Mouse (Mus musculus) neural tube, embryonic 11.5 days (tissue): ENCODE measurements around the gene Plekha6. TPM values are rescaled to one million over a fixed set of nuclear protein-coding genes. Genes with fewer than 3 reads are reported as not detected.

Experiments used
- ATAC-seq: fragments of 200-750 bp; cut with Nextera tagmentation; 2 replicates; pipeline ENCODE4 v1.8.0; 2017; ENCODE audit warnings: moderate number of reproducible peaks, mild to moderate bottlenecking, moderate TSS enrichment, moderate library complexity; ENCODE audit not compliant: insufficient read depth, low FRiP score, low TSS enrichment
- DNase-seq: peaks from one replicate; pipeline ENCODE4 v3.0.0-alpha.2; 2015; ENCODE audit warnings: low spot score
- H3K27ac ChIP-seq: fragments of 300-500 bp; sonication (generic); 2 replicates; pipeline ENCODE4 v1.5.1; 2014; ENCODE audit warnings: low read depth, mild to moderate bottlenecking, low read length
- H3K27me3 ChIP-seq: fragments of 300-500 bp; sonication (generic); 2 replicates; pipeline ENCODE4 v1.6.1; 2014; ENCODE audit warnings: mild to moderate bottlenecking, low read length, mixed read lengths; ENCODE audit not compliant: control insufficient read depth, insufficient read depth
- H3K36me3 ChIP-seq: fragments of 300-500 bp; sonication (generic); 2 replicates; pipeline ENCODE4 v1.6.1; 2014; ENCODE audit warnings: mild to moderate bottlenecking, low read length, moderate library complexity, mixed read lengths; ENCODE audit not compliant: control insufficient read depth, insufficient read depth
- H3K4me1 ChIP-seq: fragments of 300-500 bp; sonication (generic); 2 replicates; pipeline ENCODE4 v1.6.1; 2014; ENCODE audit warnings: low read length, mixed read lengths; ENCODE audit not compliant: control insufficient read depth, insufficient read depth
- H3K4me2 ChIP-seq: fragments of 300-500 bp; sonication (generic); 2 replicates; pipeline ENCODE4 v1.6.1; 2014; ENCODE audit warnings: low read depth, mild to moderate bottlenecking, moderate library complexity
- H3K4me3 ChIP-seq: fragments of 300-500 bp; sonication (generic); 2 replicates; pipeline ENCODE4 v1.5.1; 2014; ENCODE audit warnings: low read depth, low read length
- H3K9ac ChIP-seq: fragments of 300-500 bp; sonication (generic); 2 replicates; pipeline ENCODE4 v1.6.1; 2014; ENCODE audit warnings: mild to moderate bottlenecking, low read length
- H3K9me3 ChIP-seq: fragments of 300-500 bp; sonication (generic); 2 replicates; pipeline ENCODE4 v1.6.1; 2016; ENCODE audit warnings: low read length; ENCODE audit not compliant: control insufficient read depth
- WGBS: fragments of 180-500 bp; shearing (Covaris S2); extraction: QIAGEN DNeasy Blood & Tissue Kit; methylation state at CpG from one replicate; pipeline ENCODE4 v1.1.7; 2014; 5-methylcytosine and 5-hydroxymethylcytosine counted together
- polyA plus RNA-seq: library from polyadenylated mRNA; unstranded; fragments of >200 nt; fragmentation: Nextera tagmentation; extraction: Ambion mirVana; gene quantifications from 2 replicates; pipeline ENCODE4 v1.2.1, GENCODE M21; 2014

Plekha6 gene
- polyA plus RNA-seq, 1 experiment from 2014 or later, result 12.5 TPM

- Histone ChIP-seq H3K9ac (no peak overlapping the region), H3K36me3 (no peaks in the 10 kb centered on the region), H3K4me2 (no peak overlapping the region), H3K27ac (no peak overlapping the region), H3K4me3 (no peak overlapping the region), H3K27me3 (no peaks in the 10 kb centered on the region), H3K9me3 (no peaks in the 10 kb centered on the region), H3K4me1 (peaks cover 1% of the 10 kb centered on the region)
- 94% methylated on average over 7 of the region's 7 CpGs for WGBS
- ATAC-seq (no peak), DNase-seq (no peak)
Observed at GRCm38 (mm10) chr1:133231523-133232193, 67.6 kb downstream of the Plekha6 start.

GRCm38 (mm10) chr1:133235909-133236308, 71.9 kb downstream of the Plekha6 start:
- no peak overlapping the region for H3K4me2 ChIP-seq
- DNase-seq (no peak), ATAC-seq (no peak)
- 69% methylated on average over 5 of the region's 5 CpGs for WGBS
- no peaks in the 10 kb centered on the region for H3K36me3 ChIP-seq
- H3K9me3 ChIP-seq, result no peaks in the 10 kb centered on the region
- no peak overlapping the region for H3K9ac ChIP-seq
- H3K27me3 ChIP-seq, result no peaks in the 10 kb centered on the region
- H3K4me1 ChIP-seq, result peaks cover 21% of the 10 kb centered on the region
- no peak overlapping the region for H3K4me3 ChIP-seq
- H3K27ac ChIP-seq, result no peak overlapping the region

- H3K9me3 ChIP-seq, result no peaks in the 10 kb centered on the region
- 21% methylated on average over 8 of the region's 8 CpGs for WGBS
- no peaks in the 10 kb centered on the region for H3K36me3 ChIP-seq
- H3K4me3 ChIP-seq, result no peak overlapping the region
- peaks cover 21% of the 10 kb centered on the region for H3K4me1 ChIP-seq
- ATAC-seq (no peak), DNase-seq (no peak)
- no peak overlapping the region for H3K4me2 ChIP-seq
- H3K27ac ChIP-seq, result no peak overlapping the region
- no peaks in the 10 kb centered on the region for H3K27me3 ChIP-seq
- H3K9ac ChIP-seq, result 0 out of 2 replicates have a peak overlapping the region, but pooled peaks have one; percentile 15
Observed at GRCm38 (mm10) chr1:133236693-133237440, 72.9 kb downstream of the Plekha6 start.

GRCm38 (mm10) chr1:133237670-133238069, 73.7 kb downstream of the Plekha6 start:
- WGBS, result 20% methylated on average over 11 of the region's 11 CpGs

GRCm38 (mm10) chr1:133239121-133239812, 75.3 kb downstream of the Plekha6 start:
- peaks cover 21% of the 10 kb centered on the region for H3K4me1 ChIP-seq

More at GRCm38 (mm10) chr1:133237670-133238069, 73.7 kb downstream of the Plekha6 start:
- H3K9me3 ChIP-seq, result no peaks in the 10 kb centered on the region
- H3K27me3 ChIP-seq, result no peaks in the 10 kb centered on the region
- H3K9ac ChIP-seq, result no peak overlapping the region
- DNase-seq (peak; percentile 44), ATAC-seq (no peak)
- H3K4me2 ChIP-seq, result no peak overlapping the region
- no peak overlapping the region for H3K4me3 ChIP-seq
- H3K4me1 ChIP-seq, result peaks cover 21% of the 10 kb centered on the region
- H3K36me3 ChIP-seq, result no peaks in the 10 kb centered on the region
- H3K27ac ChIP-seq, result 0 out of 2 replicates have a peak overlapping the region, but pooled peaks have one; percentile 14

GRCm38 (mm10) chr1:133239813-133240160, 75.8 kb downstream of the Plekha6 start:
- Histone ChIP-seq H3K4me1 (peaks cover 21% of the 10 kb centered on the region), H3K27me3 (no peaks in the 10 kb centered on the region), H3K4me2 (no peak overlapping the region), H3K9ac (no peak overlapping the region), H3K9me3 (no peaks in the 10 kb centered on the region), H3K4me3 (no peak overlapping the region), H3K36me3 (no peaks in the 10 kb centered on the region), H3K27ac (no peak overlapping the region)
- WGBS, result 73% methylated on average over 6 of the region's 6 CpGs
- no peak for DNase-seq
- no peak for ATAC-seq

More at GRCm38 (mm10) chr1:133239121-133239812, 75.3 kb downstream of the Plekha6 start:
- no peak for DNase-seq
- 65% methylated on average over 6 of the region's 6 CpGs for WGBS
- no peak for ATAC-seq
- no peak overlapping the region for H3K4me2 ChIP-seq
- H3K27ac ChIP-seq, result no peak overlapping the region
- no peak overlapping the region for H3K9ac ChIP-seq
- H3K36me3 ChIP-seq, result no peaks in the 10 kb centered on the region
- no peaks in the 10 kb centered on the region for H3K9me3 ChIP-seq
- no peak overlapping the region for H3K4me3 ChIP-seq
- no peaks in the 10 kb centered on the region for H3K27me3 ChIP-seq

GRCm38 (mm10) chr1:133240881-133241280, 76.9 kb downstream of the Plekha6 start:
- Histone ChIP-seq H3K36me3 (no peaks in the 10 kb centered on the region), H3K27me3 (no peaks in the 10 kb centered on the region), H3K4me2 (no peak overlapping the region), H3K4me1 (peaks cover 25% of the 10 kb centered on the region), H3K9ac (no peak overlapping the region), H3K9me3 (no peaks in the 10 kb centered on the region), H3K4me3 (no peak overlapping the region), H3K27ac (no peak overlapping the region)
- WGBS, result 61% methylated on average over 3 of the region's 3 CpGs
- no peak for ATAC-seq
- DNase-seq, result no peak

- Histone ChIP-seq H3K36me3 (no peaks in the 10 kb centered on the region), H3K9me3 (no peaks in the 10 kb centered on the region), H3K4me3 (no peak overlapping the region), H3K4me1 (peaks cover 13% of the 10 kb centered on the region), H3K27ac (no peak overlapping the region), H3K9ac (no peak overlapping the region), H3K27me3 (no peaks in the 10 kb centered on the region), H3K4me2 (no peak overlapping the region)
- 83% methylated on average over 7 of the region's 7 CpGs for whole genome bisulfite sequencing
- DNase-seq, result no peak
- ATAC-seq, result no peak
Observed at GRCm38 (mm10) chr1:133244668-133245067, 80.7 kb downstream of the Plekha6 start.
